Mouse (Mus musculus) stomach, postnatal 0 days (tissue): Measurements from ENCODE around the gene Clcn2. TPM values are rescaled to one million over a fixed set of nuclear protein-coding genes. Genes with fewer than 3 reads are reported as not detected.

Experiments used
- ATAC-seq: fragments of 200-750 bp; cut with Nextera tagmentation; 2 replicates; pipeline ENCODE4 v1.8.0; 2017; ENCODE audit not compliant: low FRiP score, low TSS enrichment
- DNase-seq: peaks from one replicate; pipeline ENCODE4 v3.0.0-alpha.2; 2016; ENCODE audit warnings: low spot score
- H3K27ac ChIP-seq: fragments of 300-500 bp; sonication (generic); replicated peaks from 2 replicates; pipeline ENCODE4 v1.5.1; 2014; ENCODE audit warnings: mild to moderate bottlenecking, control low read depth
- H3K27me3 ChIP-seq: fragments of 300-500 bp; sonication (generic); 2 replicates; pipeline ENCODE4 v1.6.1; 2014; ENCODE audit warnings: low read length; ENCODE audit not compliant: control insufficient read depth, insufficient read depth
- H3K36me3 ChIP-seq: fragments of 300-500 bp; sonication (generic); 2 replicates; pipeline ENCODE4 v1.6.1; 2014; ENCODE audit warnings: low read length, mixed read lengths; ENCODE audit not compliant: control insufficient read depth, insufficient read depth
- H3K4me1 ChIP-seq: fragments of 300-500 bp; sonication (generic); replicated peaks from 2 replicates; pipeline ENCODE4 v1.6.1; 2014; ENCODE audit warnings: antibody characterized with exemption; ENCODE audit not compliant: control insufficient read depth, insufficient read depth
- H3K4me2 ChIP-seq: fragments of 300-500 bp; sonication (generic); replicated peaks from 2 replicates; pipeline ENCODE4 v1.6.1; 2014; ENCODE audit warnings: low read depth, mild to moderate bottlenecking, control low read depth, moderate library complexity
- H3K4me3 ChIP-seq: fragments of 300-500 bp; sonication (generic); 2 replicates; pipeline ENCODE4 v1.5.1; 2014; ENCODE audit warnings: low read depth, low read length, control low read depth
- H3K9ac ChIP-seq: fragments of 300-500 bp; sonication (generic); 2 replicates; pipeline ENCODE4 v1.6.1; 2014; ENCODE audit warnings: mild to moderate bottlenecking, low read length, control low read depth, mixed read lengths
- H3K9me3 ChIP-seq: fragments of 300-500 bp; sonication (generic); 2 replicates; pipeline ENCODE4 v1.6.1; 2016; ENCODE audit warnings: low read length; ENCODE audit not compliant: control insufficient read depth
- CTCF ChIP-seq: IDR thresholded peaks from 2 replicates; pipeline ENCODE4 v1.5.1; 2016; ENCODE audit warnings: antibody characterized with exemption, low read depth, mild to moderate bottlenecking, moderate library complexity
- EP300 ChIP-seq: optimal IDR thresholded peaks from 2 replicates; pipeline ENCODE3; 2016; ENCODE audit warnings: antibody characterized with exemption
- WGBS: fragments of 180-500 bp; shearing (Covaris S2); extraction: QIAGEN DNeasy Blood & Tissue Kit; methylation state at CpG from one replicate; pipeline ENCODE4 v1.1.7; 2014; 5-methylcytosine and 5-hydroxymethylcytosine counted together
- polyA plus RNA-seq: library from polyadenylated mRNA; unstranded; fragments of >200 nt; fragmentation: Nextera tagmentation; extraction: Ambion mirVana; gene quantifications from 2 replicates; pipeline ENCODE4 v1.2.1, GENCODE M21; 2015

The Clcn2 gene
- polyA plus RNA-seq, 1 experiment from 2014 or later: 8.4 TPM

GRCm38 (mm10) chr16:20717978-20718670, 578 bp upstream of the Clcn2 start:
- WGBS: under 1% methylated on average over 18 of the region's 18 CpGs
- TF ChIP-seq CTCF (no peak), EP300 (no peak)
- peak overlapping the region; percentile 91 for H3K4me2 ChIP-seq
- peaks cover 3% of the 10 kb centered on the region; the same call in 1 of the 2 replicates for H3K4me1 ChIP-seq
- no peaks in the 10 kb centered on the region; the same call in 1 of the 2 replicates for H3K36me3 ChIP-seq
- no peaks in the 10 kb centered on the region for H3K9me3 ChIP-seq
- peak overlapping the region; percentile 61 for H3K9ac ChIP-seq
- H3K4me3 ChIP-seq: peak overlapping the region; percentile 66
- no peaks in the 10 kb centered on the region for H3K27me3 ChIP-seq
- DNase-seq (no peak), ATAC-seq (peak; percentile 6)
- H3K27ac ChIP-seq: peak overlapping the region; percentile 97

GRCm38 (mm10) chr16:20716841-20717180, 735 bp downstream of the Clcn2 start:
- H3K9ac ChIP-seq: peak overlapping the region; percentile 74
- no peaks in the 10 kb centered on the region for H3K36me3 ChIP-seq
- H3K27me3 ChIP-seq: no peaks in the 10 kb centered on the region
- peak overlapping the region; percentile 66 for H3K4me3 ChIP-seq
- WGBS: under 1% methylated on average over 8 of the region's 8 CpGs
- H3K4me1 ChIP-seq: peaks cover 3% of the 10 kb centered on the region; the same call in 1 of the 2 replicates
- H3K27ac ChIP-seq: peak overlapping the region; percentile 97
- TF ChIP-seq CTCF (no peak; the same call in 1 of the 2 replicates), EP300 (no peak)
- H3K9me3 ChIP-seq: no peaks in the 10 kb centered on the region
- DNase-seq (no peak), ATAC-seq (no peak)
- peak overlapping the region; percentile 91 for H3K4me2 ChIP-seq

GRCm38 (mm10) chr16:20715976-20716840, 1.3 kb downstream of the Clcn2 start:
- no peaks in the 10 kb centered on the region for H3K36me3 ChIP-seq
- peaks cover 3% of the 10 kb centered on the region; the same call in 1 of the 2 replicates for H3K4me1 ChIP-seq
- WGBS: under 1% methylated on average over 62 of the region's 68 CpGs
- DNase-seq: peak; percentile 91
- H3K4me3 ChIP-seq: peak overlapping the region; percentile 66
- H3K4me2 ChIP-seq: peak overlapping the region; percentile 91
- H3K9ac ChIP-seq: peak overlapping the region; percentile 74
- ATAC-seq: peak; percentile 64
- H3K27me3 ChIP-seq: no peaks in the 10 kb centered on the region
- TF ChIP-seq EP300 (peak; percentile 25), CTCF (peak; percentile 62)
- peak overlapping the region; percentile 97 for H3K27ac ChIP-seq
- H3K9me3 ChIP-seq: no peaks in the 10 kb centered on the region

- no peaks in the 10 kb centered on the region for H3K36me3 ChIP-seq
- peak overlapping the region; percentile 97 for H3K27ac ChIP-seq
- no peaks in the 10 kb centered on the region for H3K9me3 ChIP-seq
- DNase-seq (no peak), ATAC-seq (no peak)
- WGBS: 3% methylated on average over 8 of the region's 12 CpGs
- peak overlapping the region; percentile 74 for H3K9ac ChIP-seq
- peak overlapping the region; percentile 91 for H3K4me2 ChIP-seq
- H3K4me1 ChIP-seq: peaks cover 3% of the 10 kb centered on the region; the same call in 1 of the 2 replicates
- peak overlapping the region; percentile 66 for H3K4me3 ChIP-seq
- no peak for TF ChIP-seq EP300
- no peak for TF ChIP-seq CTCF
- no peaks in the 10 kb centered on the region for H3K27me3 ChIP-seq
These were observed 2.0 kb downstream of the Clcn2 start for GRCm38 (mm10) chr16:20715566-20715965.

GRCm38 (mm10) chr16:20715161-20715560, 2.4 kb downstream of the Clcn2 start:
- peaks cover 3% of the 10 kb centered on the region; the same call in 1 of the 2 replicates for H3K4me1 ChIP-seq
- peak overlapping the region; percentile 97 for H3K27ac ChIP-seq
- H3K9ac ChIP-seq: peak overlapping the region; percentile 74
- no peaks in the 10 kb centered on the region for H3K9me3 ChIP-seq
- peak overlapping the region; percentile 91 for H3K4me2 ChIP-seq
- TF ChIP-seq CTCF: no peak
- no peak for TF ChIP-seq EP300
- H3K27me3 ChIP-seq: no peaks in the 10 kb centered on the region
- no peaks in the 10 kb centered on the region for H3K36me3 ChIP-seq
- H3K4me3 ChIP-seq: peak overlapping the region; percentile 66; the same call in 1 of the 2 replicates
- no peak for ATAC-seq
- no peak for DNase-seq
- WGBS: 49% methylated on average over 2 of the region's 2 CpGs
